In the genomic region with DNA sequence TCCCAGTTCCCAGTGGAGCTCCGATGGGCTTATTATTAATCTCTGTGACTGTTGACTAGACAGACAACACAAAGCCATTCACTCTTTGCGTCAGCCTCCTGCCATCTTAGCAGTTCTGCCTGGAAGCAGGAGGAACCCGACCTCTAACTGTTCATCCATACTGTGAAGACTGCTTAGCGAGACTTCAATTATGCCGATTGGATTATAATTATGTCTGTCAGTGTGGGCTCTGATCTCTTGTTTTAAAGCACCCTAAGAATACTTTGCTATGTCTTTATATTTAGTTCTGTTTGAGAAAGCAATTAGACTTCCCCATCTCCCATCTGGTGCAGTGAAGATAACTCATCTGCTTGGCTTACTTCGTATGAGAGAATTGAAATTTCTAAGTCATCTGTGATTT, we compare ENCODE assay signal across 29 mouse cellular contexts. TPM values are rescaled to one million over a fixed set of nuclear protein-coding genes. Genes with fewer than 3 reads are reported as not detected.
DNase-seq lines count a peak whose midpoint lies in the region; ATAC-seq and TF ChIP-seq lines count a peak whose summit lies in the region.
"Had no signal": no experiment of that assay in that cellular context is flagged by ENCODE, and none has a peak within 500 bp of the region (broad histone marks: within the 10 kb centered on the region; RNA-seq: fewer than 3 reads in every experiment).

No protein-coding gene starts in this region.

- peak overlapping the region; percentile 50 for H3K27ac ChIP-seq in hindbrain, embryonic 13.5 days
- H3K27ac ChIP-seq in hindbrain, embryonic 10.5 days: no peak overlapping the region
- 0 out of 2 replicates have a peak overlapping the region, but pooled peaks have one; percentile 30 for H3K27ac ChIP-seq in midbrain, embryonic 12.5 days (replicated peaks)
- H3K27ac ChIP-seq in midbrain, embryonic 10.5 days (replicated peaks): no peak overlapping the region
- peak overlapping the region; percentile 62 for H3K27ac ChIP-seq in forebrain, postnatal 0 days (ENCODE audit: low read depth, low read length)
- H3K27ac ChIP-seq: limb, embryonic 13.5 days; liver, embryonic 13.5 days; stomach, postnatal 0 days had no signal

- no peak for TF ChIP-seq CTCF in forebrain, postnatal 0 days (IDR thresholded peaks at IDR 0.05; ENCODE audit: low read depth)

- no peaks in the 10 kb centered on the region for H3K9me3 ChIP-seq in hindbrain, embryonic 13.5 days
- H3K9me3 ChIP-seq in hindbrain, embryonic 10.5 days: no peaks in the 10 kb centered on the region
- no peaks in the 10 kb centered on the region for H3K9me3 ChIP-seq in midbrain, embryonic 12.5 days
- H3K9me3 ChIP-seq in midbrain, embryonic 10.5 days (replicated peaks): no peaks in the 10 kb centered on the region
- H3K9me3 ChIP-seq in forebrain, postnatal 0 days (ENCODE audit: low read length): no peaks in the 10 kb centered on the region
- H3K9me3 ChIP-seq: limb, embryonic 13.5 days; liver, embryonic 13.5 days had no signal

- ATAC-seq in hindbrain, embryonic 13.5 days (ENCODE audit: low FRiP score): no peak
- no peak for ATAC-seq in midbrain, embryonic 12.5 days (ENCODE audit: low FRiP score, low read depth)
- ATAC-seq in forebrain, postnatal 0 days: peak; percentile 81
- ATAC-seq: inflammation-experienced regulatory T-cells, adult 6 months had no signal

- no peak overlapping the region for H3K4me3 ChIP-seq in hindbrain, embryonic 13.5 days
- no peak overlapping the region for H3K4me3 ChIP-seq in hindbrain, embryonic 10.5 days
- H3K4me3 ChIP-seq in midbrain, embryonic 12.5 days: no peak overlapping the region
- no peak overlapping the region for H3K4me3 ChIP-seq in midbrain, embryonic 10.5 days
- H3K4me3 ChIP-seq in forebrain, postnatal 0 days (ENCODE audit: low read depth, low read length): no peak overlapping the region
- H3K4me3 ChIP-seq: limb, embryonic 13.5 days; liver, embryonic 13.5 days had no signal

- no peaks in the 10 kb centered on the region for H3K27me3 ChIP-seq in hindbrain, embryonic 13.5 days
- H3K27me3 ChIP-seq in hindbrain, embryonic 10.5 days (ENCODE audit: insufficient read depth, poor library complexity, severe bottlenecking): no peaks in the 10 kb centered on the region
- no peaks in the 10 kb centered on the region for H3K27me3 ChIP-seq in midbrain, embryonic 12.5 days
- no peaks in the 10 kb centered on the region for H3K27me3 ChIP-seq in midbrain, embryonic 10.5 days (ENCODE audit: low read depth, poor library complexity, severe bottlenecking)
- no peaks in the 10 kb centered on the region for H3K27me3 ChIP-seq in forebrain, postnatal 0 days (ENCODE audit: insufficient read depth, low read length)
- H3K27me3 ChIP-seq: limb, embryonic 13.5 days; liver, embryonic 13.5 days had no signal

- no peak overlapping the region for H3K4me2 ChIP-seq in hindbrain, embryonic 13.5 days
- H3K4me2 ChIP-seq in midbrain, embryonic 12.5 days (replicated peaks): no peak overlapping the region
- H3K4me2 ChIP-seq in forebrain, postnatal 0 days (ENCODE audit: low read depth): 0 out of 2 replicates have a peak overlapping the region, but pooled peaks have one; percentile 13
- H3K4me2 ChIP-seq: heart, embryonic 11.5 days; limb, embryonic 13.5 days; liver, embryonic 13.5 days; lung, embryonic 14.5 days had no signal

- H3K36me3 ChIP-seq in hindbrain, embryonic 13.5 days: peaks cover 28% of the 10 kb centered on the region
- H3K36me3 ChIP-seq in hindbrain, embryonic 10.5 days: peaks cover 29% of the 10 kb centered on the region
- H3K36me3 ChIP-seq in midbrain, embryonic 12.5 days: peaks cover 17% of the 10 kb centered on the region; the same call in 1 of the 2 replicates
- peaks cover 34% of the 10 kb centered on the region for H3K36me3 ChIP-seq in midbrain, embryonic 10.5 days
- H3K36me3 ChIP-seq in forebrain, postnatal 0 days (ENCODE audit: insufficient read depth): peaks cover 17% of the 10 kb centered on the region

- no peak for DNase-seq in hindbrain, embryonic 10.5 days (ENCODE audit: low spot score)
- no peak for DNase-seq in midbrain, embryonic 10.5 days (ENCODE audit: low spot score)
- no peak for DNase-seq in forebrain, postnatal 0 days
- peak; percentile 80 for DNase-seq in telencephalon, adult 2 months (ENCODE audit: low read depth, low spot score)
- DNase-seq in heart, postnatal 36 days: no peak
- DNase-seq: cerebellum, adult 11-12 months; cerebellum, postnatal 14 days; embryo, embryonic 11 days; heart, postnatal 10 days; kidney, postnatal 36 days; liver, embryonic 13.5 days; lung, embryonic 14.5 days; lung, postnatal 36 days; retina, postnatal 1 day; right cerebral cortex, postnatal 4 days; thymus, postnatal 14 days had no signal

- no peak overlapping the region for H3K9ac ChIP-seq in hindbrain, embryonic 13.5 days
- H3K9ac ChIP-seq in midbrain, embryonic 12.5 days (replicated peaks): no peak overlapping the region
- H3K9ac ChIP-seq in forebrain, postnatal 0 days: no peak overlapping the region
- H3K9ac ChIP-seq: limb, embryonic 13.5 days; liver, embryonic 13.5 days; lung, embryonic 14.5 days had no signal

- WGBS in hindbrain, embryonic 13.5 days: 48% methylated on average over 6 of the region's 6 CpGs
- 81% methylated on average over 6 of the region's 6 CpGs for WGBS in hindbrain, embryonic 10.5 days
- WGBS in midbrain, embryonic 12.5 days: 74% methylated on average over 6 of the region's 6 CpGs
- WGBS in midbrain, embryonic 10.5 days: 85% methylated on average over 6 of the region's 6 CpGs
- 40% methylated on average over 6 of the region's 6 CpGs for WGBS in forebrain, postnatal 0 days

- peaks cover 25% of the 10 kb centered on the region for H3K4me1 ChIP-seq in hindbrain, embryonic 13.5 days (replicated peaks)
- peaks cover 24% of the 10 kb centered on the region for H3K4me1 ChIP-seq in hindbrain, embryonic 10.5 days (replicated peaks)
- H3K4me1 ChIP-seq in midbrain, embryonic 12.5 days: peaks cover 10% of the 10 kb centered on the region; the same call in 1 of the 2 replicates
- H3K4me1 ChIP-seq in midbrain, embryonic 10.5 days: peaks cover 12% of the 10 kb centered on the region
- H3K4me1 ChIP-seq in forebrain, postnatal 0 days (ENCODE audit: insufficient read depth): peaks cover 21% of the 10 kb centered on the region

- intact Hi-C loops in heart, postnatal 36 days (cut with DNase I): no loop called here

RNA-seq across cellular contexts. Expression of a gene that starts 23.6 kb away (rescaled TPM):
- 14.7 and 15.9 TPM in 2 replicates for polyA plus RNA-seq in hindbrain, embryonic 13.5 days (2015; fragmentation: Nextera tagmentation; extraction: Ambion mirVana)
- polyA plus RNA-seq in hindbrain, embryonic 10.5 days (2016; fragmentation: Nextera tagmentation; extraction: Ambion mirVana): 15.9 and 19.7 TPM in 2 replicates
- 31.2 and 38.5 TPM in 2 replicates for polyA plus RNA-seq in midbrain, embryonic 12.5 days (2016; fragmentation: Nextera tagmentation; extraction: Ambion mirVana)
- 10.8 and 15.6 TPM in 2 replicates for polyA plus RNA-seq in midbrain, embryonic 10.5 days (2016; fragmentation: Nextera tagmentation; extraction: Ambion mirVana)
- 61.9 and 69.0 TPM in 2 replicates for total RNA-seq in forebrain, postnatal 0 days (2014; rRNA removed)
- 11.3 and 12.9 TPM in 2 replicates for polyA plus RNA-seq in forebrain, postnatal 0 days (2015; fragmentation: Nextera tagmentation; extraction: Ambion mirVana)
- total RNA-seq in heart, postnatal 36 days (2021): 10 to 100 TPM; 18.7 to 20.3 TPM
- polyA plus RNA-seq: inflammation-experienced regulatory T-cells, adult 6 months had no signal

RNA-seq across cellular contexts. Expression of a gene that starts 50.8 kb away (rescaled TPM):
- polyA plus RNA-seq in hindbrain, embryonic 13.5 days (2015; fragmentation: Nextera tagmentation; extraction: Ambion mirVana): 233 and 239 TPM in 2 replicates
- polyA plus RNA-seq in hindbrain, embryonic 10.5 days (2016; fragmentation: Nextera tagmentation; extraction: Ambion mirVana): 296 and 335 TPM in 2 replicates
- 220 and 232 TPM in 2 replicates for polyA plus RNA-seq in midbrain, embryonic 12.5 days (2016; fragmentation: Nextera tagmentation; extraction: Ambion mirVana)
- 299 and 349 TPM in 2 replicates for polyA plus RNA-seq in midbrain, embryonic 10.5 days (2016; fragmentation: Nextera tagmentation; extraction: Ambion mirVana)
- total RNA-seq in forebrain, postnatal 0 days (2014; rRNA removed): 134 and 189 TPM in 2 replicates
- polyA plus RNA-seq in forebrain, postnatal 0 days (2015; fragmentation: Nextera tagmentation; extraction: Ambion mirVana): 239 and 278 TPM in 2 replicates
- total RNA-seq in heart, postnatal 36 days (2021): 10 to 100 TPM; 54.3 to 55.2 TPM

RNA-seq across cellular contexts. Expression of a gene that starts 57.2 kb away (rescaled TPM):
- 0.13 and 0.21 TPM in 2 replicates for polyA plus RNA-seq in hindbrain, embryonic 13.5 days (2015; fragmentation: Nextera tagmentation; extraction: Ambion mirVana)
- not detected in 2 replicates for polyA plus RNA-seq in hindbrain, embryonic 10.5 days (2016; fragmentation: Nextera tagmentation; extraction: Ambion mirVana)
- polyA plus RNA-seq in midbrain, embryonic 12.5 days (2016; fragmentation: Nextera tagmentation; extraction: Ambion mirVana): not detected in 2 replicates
- polyA plus RNA-seq in midbrain, embryonic 10.5 days (2016; fragmentation: Nextera tagmentation; extraction: Ambion mirVana): 0.09 TPM in 1 of 2 replicates, not detected in the other
- total RNA-seq in forebrain, postnatal 0 days (2014; rRNA removed): not detected in 2 replicates
- not detected in 2 replicates for polyA plus RNA-seq in forebrain, postnatal 0 days (2015; fragmentation: Nextera tagmentation; extraction: Ambion mirVana)
- 10 to 100 TPM; 46.4 to 54.6 TPM for total RNA-seq in heart, postnatal 36 days (2021)
- total RNA-seq: adrenal gland, adult 18-20 months; gastrocnemius, adult 18-20 months; granulocyte monocyte progenitor cell, adult 5-6 weeks; megakaryocyte-erythroid progenitor cell, adult 5-6 weeks had no signal
- polyA plus RNA-seq: C2C12; embryonic facial prominence, embryonic 14.5 days; inflammation-experienced regulatory T-cells, adult 6 months; kidney, embryonic 14.5 days; limb, embryonic 13.5 days; stomach, postnatal 0 days had no signal

Comparison
In these comparisons a context has a peak if more than half of its experiments do, and no peak if none do; other contexts are left out.
1. H3K27ac ChIP-seq: peak in hindbrain, embryonic 13.5 days (single experiment), midbrain, embryonic 12.5 days (single experiment) and forebrain, postnatal 0 days (single experiment); none in hindbrain, embryonic 10.5 days (single experiment) and midbrain, embryonic 10.5 days (single experiment).